Mouse (Mus musculus): ENCODE results near the gene Tle3. TPM values are rescaled to one million over a fixed set of nuclear protein-coding genes. Genes with fewer than 3 reads are reported as not detected.
A peak's percentile ranks its signal among the peaks of the same experiment; 100 is the strongest.

The Tle3 gene
- total RNA-seq, 2 experiments from 2014 or later: 67.9 to 79.5 TPM

DNA sequence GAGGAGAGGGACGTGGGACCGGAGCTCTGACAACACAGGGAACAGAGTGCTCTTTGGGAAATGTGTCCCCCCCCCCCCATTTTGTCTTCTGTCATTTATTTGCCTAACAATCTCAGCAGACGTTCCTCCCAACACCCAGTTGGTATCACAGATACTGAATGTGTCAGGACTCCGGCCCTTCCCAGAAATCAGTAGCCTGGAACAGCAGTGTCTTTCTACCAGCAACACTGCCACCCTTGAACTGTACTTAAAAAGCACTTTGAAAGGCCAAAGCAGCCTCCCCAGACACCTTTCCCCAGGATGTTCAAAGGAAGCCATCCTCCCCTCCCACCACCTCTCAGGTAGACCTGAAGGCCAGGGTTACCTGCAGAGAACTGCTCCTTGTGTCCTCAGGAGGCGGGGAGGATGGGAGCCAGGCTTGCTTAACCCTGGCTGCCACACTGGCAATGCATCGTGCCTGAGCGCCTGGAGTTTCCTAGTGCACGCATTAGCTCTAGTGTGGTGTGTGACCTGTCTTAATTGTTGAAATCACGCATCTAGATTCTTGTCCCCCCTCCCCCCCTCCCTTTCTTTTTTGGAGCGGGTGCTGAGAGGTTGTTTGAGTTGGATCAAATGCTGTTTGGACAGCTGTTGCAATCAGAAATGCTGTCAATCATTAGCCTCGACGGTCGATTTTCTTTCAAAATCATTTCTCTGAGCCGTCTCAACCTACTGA, 16.7 kb downstream of the Tle3 start:
- intact Hi-C loops (cut with DNase I): no loop called here
- no peak for DNase-seq (ENCODE audit: low spot score in 2 of 2)

DNA sequence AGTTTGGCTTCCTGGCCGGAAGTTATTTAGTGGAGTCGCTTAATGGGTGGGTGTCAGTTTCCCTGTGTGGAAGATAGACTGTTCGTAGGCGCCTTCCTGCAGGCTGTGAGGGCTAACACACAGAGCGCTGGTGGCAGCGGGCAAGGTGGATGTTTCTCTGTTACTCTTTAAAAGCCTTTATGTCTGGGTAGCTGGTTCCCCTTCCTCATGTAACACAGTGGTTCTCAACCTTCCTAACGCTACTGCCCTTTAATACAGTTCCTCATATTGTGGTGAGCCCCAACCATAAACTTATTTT, 17.2 kb downstream of the Tle3 start:
- intact Hi-C loops (cut with DNase I): no loop called here
- DNase-seq (ENCODE audit: low spot score in 2 of 2): no peak

DNA sequence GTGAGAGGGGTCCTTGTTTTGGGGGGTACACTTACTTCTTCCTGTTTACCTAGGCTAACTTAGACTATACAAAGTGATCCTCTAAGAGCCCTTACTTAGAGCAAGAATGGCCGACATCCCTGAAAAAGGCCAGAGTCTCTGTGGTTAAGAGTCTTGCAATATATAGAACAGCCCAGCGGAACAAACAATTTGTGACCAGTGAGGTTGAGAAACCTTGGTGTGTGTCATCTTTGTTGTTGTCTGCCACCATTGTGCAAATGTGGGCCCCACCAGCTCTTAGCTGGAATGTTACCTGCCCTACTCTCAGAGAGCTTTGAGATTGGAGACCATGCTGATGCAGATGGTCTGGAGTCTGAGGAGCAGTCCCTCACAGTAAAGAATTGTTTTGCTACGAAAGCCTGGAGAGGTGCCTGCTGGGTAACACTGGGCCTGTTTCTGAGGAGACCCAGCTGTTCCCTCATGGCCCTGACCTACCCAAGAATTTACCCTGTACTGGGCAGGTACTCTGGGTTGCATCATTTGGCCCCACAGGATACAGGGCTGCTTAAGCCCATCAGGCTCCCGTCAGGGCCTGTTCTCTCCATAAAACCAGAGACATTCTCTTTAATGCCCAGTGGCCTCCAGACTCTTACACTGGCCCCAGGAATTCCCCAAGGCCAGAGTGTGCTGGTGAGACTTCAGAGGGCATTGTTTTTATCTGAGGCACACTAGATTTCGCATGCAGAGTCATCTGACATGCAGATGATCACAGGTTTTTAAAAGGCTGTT, 19.6 kb downstream of the Tle3 start:
- intact Hi-C loops (cut with DNase I): no loop called here
- no peak for DNase-seq (ENCODE audit: low spot score in 2 of 2)

GRCm38 (mm10) chr9:61392338-61392620, 20.1 kb downstream of the Tle3 start:
- intact Hi-C loops (cut with DNase I): no loop called here
- no peak for DNase-seq (ENCODE audit: low spot score in 2 of 2)

DNA sequence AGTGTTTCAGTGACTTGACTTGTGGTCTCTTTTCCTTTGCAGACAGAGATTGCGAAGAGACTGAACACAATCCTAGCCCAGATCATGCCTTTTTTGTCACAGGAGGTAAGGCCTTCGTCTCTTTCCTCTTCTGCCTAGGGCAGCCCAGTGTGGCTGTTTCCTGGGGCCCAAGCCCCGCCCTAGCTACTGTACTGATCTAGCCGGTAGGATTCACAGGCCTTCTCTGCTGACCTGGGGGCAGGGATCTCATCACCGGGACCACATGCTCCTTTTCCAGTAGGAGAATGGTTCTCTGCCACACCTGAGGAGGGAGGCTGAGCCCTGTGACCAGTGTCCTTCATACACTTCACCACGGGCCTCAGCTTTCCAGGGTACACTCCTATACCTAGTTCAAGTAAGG, 21.0 kb downstream of the Tle3 start:
- intact Hi-C loops (cut with DNase I): no loop called here

DNA sequence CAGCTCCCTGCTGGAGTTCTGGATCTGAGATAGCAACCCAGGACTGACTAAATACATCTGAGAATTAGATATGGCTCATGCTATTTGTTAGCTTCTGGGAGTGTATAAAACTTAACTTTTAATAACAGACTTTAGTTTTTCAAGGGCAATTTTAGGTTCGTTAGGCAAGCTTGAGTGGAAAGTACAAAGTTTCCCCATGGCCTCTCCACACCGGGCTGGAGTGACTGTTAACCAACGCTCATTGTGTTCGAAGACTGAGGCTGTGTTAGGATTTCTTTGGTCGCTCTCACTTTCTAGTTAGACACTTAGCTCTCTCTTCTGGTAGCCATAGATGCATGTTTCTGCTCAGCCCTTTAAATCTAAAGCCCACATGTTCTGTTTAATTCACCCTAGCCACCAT, 21.7 kb downstream of the Tle3 start:
- DNase-seq (ENCODE audit: low spot score in 2 of 2): no peak
- intact Hi-C loops (cut with DNase I): no loop called here

More for the DNA sequence above, 21.0 kb downstream of the Tle3 start:
- no peak for DNase-seq (ENCODE audit: low spot score in 2 of 2)

DNA sequence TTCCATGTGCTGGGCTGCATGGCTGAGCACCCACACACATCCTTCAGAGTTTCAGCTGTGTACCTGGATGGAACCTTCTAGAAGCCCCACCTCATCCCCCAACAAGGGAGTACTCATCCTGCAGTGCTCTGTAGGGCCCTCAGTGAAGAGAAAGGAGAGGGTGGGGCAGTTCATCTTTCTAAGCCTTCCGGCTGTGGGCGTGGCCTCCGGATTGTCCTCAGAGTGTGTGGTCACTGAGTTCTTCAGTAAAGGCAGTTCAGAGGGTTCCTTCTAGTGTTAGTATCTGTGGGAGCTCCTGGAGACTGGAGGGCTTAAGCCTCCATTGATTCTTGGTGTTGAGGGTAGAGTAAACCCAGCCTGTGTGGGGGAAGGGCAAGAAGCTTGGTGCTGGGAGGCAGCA, 22.9 kb downstream of the Tle3 start:
- DNase-seq (ENCODE audit: low spot score in 2 of 2): no peak
- intact Hi-C loops (cut with DNase I): no loop called here

DNA sequence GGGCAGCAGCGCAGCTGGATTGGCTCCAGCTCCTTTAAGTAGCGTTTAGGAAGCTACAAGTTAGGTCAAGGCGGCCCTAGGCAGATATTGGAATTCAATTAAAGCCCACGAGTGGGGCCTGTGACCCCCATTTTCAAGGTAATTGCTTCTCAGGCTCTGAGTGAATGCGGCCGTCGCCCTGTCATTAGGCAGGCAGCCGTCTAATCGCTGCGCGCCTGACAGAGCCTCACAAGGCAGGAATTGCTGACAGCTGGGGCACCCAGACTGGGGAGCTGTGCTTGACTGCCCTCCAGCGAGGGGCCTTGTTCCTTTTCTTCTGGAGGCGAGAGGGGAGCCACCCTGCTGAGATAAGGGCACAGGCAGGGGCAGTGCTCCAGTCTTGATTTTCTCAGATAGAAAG, 24.3 kb downstream of the Tle3 start:
- intact Hi-C loops (cut with DNase I): no loop called here
- no peak for DNase-seq (ENCODE audit: low spot score in 2 of 2)

DNA sequence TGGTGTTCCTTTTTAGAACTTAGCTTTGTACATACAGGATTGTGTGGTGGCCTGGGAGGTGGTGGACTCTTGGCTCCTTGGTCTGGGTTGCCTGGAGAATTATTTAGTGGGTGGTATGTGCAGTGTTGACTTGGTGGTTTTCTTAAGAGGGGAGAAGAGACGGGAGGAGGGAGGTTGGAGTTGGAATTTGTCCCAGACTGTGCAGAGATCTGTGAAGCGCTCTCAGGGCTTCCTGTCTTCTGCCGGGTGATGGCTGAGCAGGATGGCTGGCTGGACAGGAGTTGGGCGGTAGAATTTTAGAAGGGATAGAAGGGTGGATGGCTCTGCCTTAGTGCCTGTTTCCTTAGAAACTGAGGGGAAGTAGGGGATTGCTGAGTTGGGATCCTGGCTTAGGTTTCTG, 25.0 kb downstream of the Tle3 start:
- DNase-seq (ENCODE audit: low spot score in 2 of 2): no peak
- intact Hi-C loops (cut with DNase I): no loop called here

- no peak for DNase-seq (ENCODE audit: low spot score in 2 of 2)
- intact Hi-C loops (cut with DNase I): no loop called here
Measured at GRCm38 (mm10) chr9:61398160-61398559, 26.0 kb downstream of the Tle3 start.

- intact Hi-C loops (cut with DNase I): no loop called here
- DNase-seq (ENCODE audit: low spot score in 2 of 2): no peak
Measured at GRCm38 (mm10) chr9:61400132-61400531, 28.0 kb downstream of the Tle3 start.

- no peak for DNase-seq (ENCODE audit: low spot score in 2 of 2)
- intact Hi-C loops (cut with DNase I): no loop called here
Measured at GRCm38 (mm10) chr9:61401664-61402063, 29.5 kb downstream of the Tle3 start.

DNA sequence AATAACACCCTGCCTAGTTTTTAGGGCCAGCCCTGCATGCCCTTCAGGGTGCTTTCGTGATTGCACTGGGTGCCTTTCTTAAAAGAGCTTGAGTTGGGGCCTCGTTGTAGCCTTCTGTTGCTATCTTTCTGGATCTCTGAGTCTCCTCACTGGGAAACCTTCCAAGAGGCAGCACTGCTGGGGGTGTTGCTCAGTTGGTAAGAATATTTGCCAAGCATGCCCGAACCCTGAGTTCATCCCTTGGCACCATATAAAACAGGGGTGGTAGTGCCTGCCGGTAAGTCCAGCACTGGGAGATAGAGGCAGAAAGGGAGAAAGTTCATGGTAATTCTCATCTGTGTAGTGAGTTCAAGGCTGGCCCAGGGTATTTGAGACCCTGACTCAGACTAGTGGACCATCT, 30.1 kb downstream of the Tle3 start:
- intact Hi-C loops (cut with DNase I): no loop called here
- DNase-seq (ENCODE audit: low spot score in 2 of 2): no peak

- DNase-seq (ENCODE audit: low spot score in 2 of 2): no peak
- intact Hi-C loops (cut with DNase I): no loop called here
Measured at GRCm38 (mm10) chr9:61402716-61403115, 30.6 kb downstream of the Tle3 start.

- DNase-seq (ENCODE audit: low spot score in 2 of 2): no peak
- intact Hi-C loops (cut with DNase I): loop anchor here (2.0 kb wide), 1 partner anchor 33 kb away; no protein-coding TSS in a partner anchor
Measured at GRCm38 (mm10) chr9:61403866-61404614, 31.9 kb downstream of the Tle3 start.

GRCm38 (mm10) chr9:61404615-61404980, 32.4 kb downstream of the Tle3 start:
- DNase-seq (ENCODE audit: low spot score in 2 of 2): no peak
- intact Hi-C loops (cut with DNase I): loop anchor here (2.0 kb wide), 1 partner anchor 34 kb away; no protein-coding TSS in a partner anchor

GRCm38 (mm10) chr9:61404998-61405621, 32.9 kb downstream of the Tle3 start:
- intact Hi-C loops (cut with DNase I): loop anchor here (2.0 kb wide), 1 partner anchor 34 kb away; no protein-coding TSS in a partner anchor
- peak; percentile 82 to 83 for DNase-seq (ENCODE audit: low spot score in 2 of 2)

- intact Hi-C loops (cut with DNase I): no loop called here
- DNase-seq (ENCODE audit: low spot score in 2 of 2): no peak
Measured at GRCm38 (mm10) chr9:61406343-61406742, 34.2 kb downstream of the Tle3 start.

- intact Hi-C loops (cut with DNase I): no loop called here
- DNase-seq (ENCODE audit: low spot score in 2 of 2): no peak
Measured at GRCm38 (mm10) chr9:61409046-61409445, 36.9 kb downstream of the Tle3 start.

- intact Hi-C loops (cut with DNase I): no loop called here
- DNase-seq (ENCODE audit: low spot score in 2 of 2): no peak
Measured at GRCm38 (mm10) chr9:61413665-61414456, 41.7 kb downstream of the Tle3 start.
